Mouse (Mus musculus) kidney, adult 2 months (tissue): ENCODE data around the gene Med22. TPM values are rescaled to one million over a fixed set of nuclear protein-coding genes. Genes with fewer than 3 reads are reported as not detected.

Experiments used
- DNase-seq: peaks from one replicate; pipeline ENCODE4 v3.0.0; 2021
- H3K27ac ChIP-seq: fragments of 200-500 bp; 2 replicates; pipeline ENCODE4 v1.5.1; 2012; ENCODE audit warnings: low read depth, low read length, control low read depth, inconsistent platforms; ENCODE audit not compliant: insufficient read depth
- H3K27me3 ChIP-seq: fragments of 200-500 bp; replicated peaks from 2 replicates; pipeline ENCODE4 v1.6.1; 2012; ENCODE audit warnings: mild to moderate bottlenecking, moderate library complexity, low read length, inconsistent platforms; ENCODE audit not compliant: control insufficient read depth, insufficient read depth
- H3K36me3 ChIP-seq: fragments of 200-500 bp; 2 replicates; pipeline ENCODE4 v1.6.1; 2012; ENCODE audit warnings: mild to moderate bottlenecking, moderate library complexity, low read length, inconsistent platforms; ENCODE audit not compliant: control insufficient read depth, insufficient read depth
- H3K4me1 ChIP-seq: fragments of 200-500 bp; 2 replicates; pipeline ENCODE4 v1.6.1; 2011; ENCODE audit warnings: low read length; ENCODE audit not compliant: control insufficient read depth, insufficient read depth
- H3K4me3 ChIP-seq: fragments of 200-500 bp; 2 replicates; pipeline ENCODE4 v1.5.1; 2011; ENCODE audit warnings: mild to moderate bottlenecking, low read depth, low read length, control low read depth; ENCODE audit not compliant: insufficient read depth
- CTCF ChIP-seq: fragments of 200-500 bp; conservative IDR thresholded peaks from 2 replicates; pipeline ENCODE4 v1.5.1; 2011; ENCODE audit warnings: low read depth, mild to moderate bottlenecking, control low read depth, low read length, moderate library complexity, mixed read lengths; ENCODE audit not compliant: insufficient read depth, insufficient read length
- POLR2A ChIP-seq: fragments of 200-500 bp; IDR thresholded peaks from one replicate; pipeline ENCODE4 v1.6.1; 2011; ENCODE audit warnings: low read depth, low read length, control low read depth
- WGBS: fragments of 180-500 bp; shearing (Covaris S2); methylation state at CpG from one replicate; pipeline ENCODE4 v1.1.7; 2018; 5-methylcytosine and 5-hydroxymethylcytosine counted together
- polyA plus RNA-seq: library from polyadenylated mRNA; depleted of rRNA; stranded (reverse); fragments of >200 nt; gene quantifications from 2 replicates; pipeline ENCODE4 v1.2.3, GENCODE M21; 2012; rRNA removed

Med22 gene
- polyA plus RNA-seq, 1 experiment = 39.5 TPM

DNA sequence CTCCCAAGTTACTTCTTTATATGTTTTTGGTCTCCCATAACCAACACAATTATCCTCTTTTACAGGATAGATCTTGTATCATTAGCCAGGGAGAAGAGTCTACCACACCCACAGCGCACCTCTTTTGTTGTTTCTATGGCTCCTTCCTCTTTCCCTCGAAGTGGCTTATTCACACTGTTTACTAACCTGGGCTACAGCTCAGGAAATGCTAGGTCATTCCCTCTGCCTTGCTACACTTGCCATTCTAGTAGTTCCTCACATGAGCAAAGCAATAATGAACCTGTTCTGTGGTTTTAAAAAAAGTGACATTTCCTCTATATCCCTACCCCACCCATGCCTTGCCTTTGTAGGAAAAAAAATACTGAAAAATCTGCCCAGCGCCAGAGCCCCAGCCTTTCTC is 47.6 kb downstream of the Med22 start:
- Histone ChIP-seq H3K27me3 (no peaks in the 10 kb centered on the region), H3K4me3 (no peak overlapping the region), H3K27ac (no peak overlapping the region), H3K36me3 (no peaks in the 10 kb centered on the region), H3K4me1 (no peaks in the 10 kb centered on the region)
- no peak for DNase-seq
- no peak for TF ChIP-seq CTCF
- no peak for TF ChIP-seq POLR2A
- WGBS = 74% methylated on average over 3 of the region's 3 CpGs

Other genes starting within 250 kb of the Med22 start
- gene Lcn4, start 239.4 kb downstream of the Med22 start, polyA plus RNA-seq = 0.34 TPM in 1 of 2 replicates, not detected in the other
- gene Abo, start 45.7 kb downstream of the Med22 start, polyA plus RNA-seq = not detected in 2 replicates
- 6.4 and 7.0 TPM in 2 replicates for gene Surf6, start 7.8 kb downstream of the Med22 start, polyA plus RNA-seq
- gene Rpl7a, start 87 bp upstream of the Med22 start, polyA plus RNA-seq = 805 and 948 TPM in 2 replicates
- 30.0 and 31.4 TPM in 2 replicates for gene Surf2, start 5.7 kb upstream of the Med22 start, polyA plus RNA-seq
- 61.0 and 85.2 TPM in 2 replicates for gene Surf1, start 5.9 kb upstream of the Med22 start, polyA plus RNA-seq
- 198 and 270 TPM in 2 replicates for gene Surf4, start 23.3 kb upstream of the Med22 start, polyA plus RNA-seq
- gene Stkld1, start 23.4 kb upstream of the Med22 start, polyA plus RNA-seq = 0.16 TPM in 2 replicates
- gene Rexo4, start 53.7 kb upstream of the Med22 start, polyA plus RNA-seq = 16.0 and 19.2 TPM in 2 replicates
- gene Adamts13, start 62.7 kb upstream of the Med22 start, polyA plus RNA-seq = 0.77 and 0.94 TPM in 2 replicates
- gene Cacfd1, start 99.2 kb upstream of the Med22 start, polyA plus RNA-seq = 70.2 and 72.7 TPM in 2 replicates
- gene Slc2a6, start 117.3 kb upstream of the Med22 start, polyA plus RNA-seq = 1.5 and 1.8 TPM in 2 replicates
- gene Mymk, start 161.5 kb upstream of the Med22 start, polyA plus RNA-seq = 0.09 and 0.16 TPM in 2 replicates
- gene Adamtsl2, start 168.7 kb upstream of the Med22 start, polyA plus RNA-seq = 21.7 and 25.7 TPM in 2 replicates
- gene Fam163b, start 231.8 kb upstream of the Med22 start, polyA plus RNA-seq = 0.38 and 0.42 TPM in 2 replicates